Mouse (Mus musculus): Measurements from ENCODE around the gene Itga2b.

The Itga2b gene

DNA sequence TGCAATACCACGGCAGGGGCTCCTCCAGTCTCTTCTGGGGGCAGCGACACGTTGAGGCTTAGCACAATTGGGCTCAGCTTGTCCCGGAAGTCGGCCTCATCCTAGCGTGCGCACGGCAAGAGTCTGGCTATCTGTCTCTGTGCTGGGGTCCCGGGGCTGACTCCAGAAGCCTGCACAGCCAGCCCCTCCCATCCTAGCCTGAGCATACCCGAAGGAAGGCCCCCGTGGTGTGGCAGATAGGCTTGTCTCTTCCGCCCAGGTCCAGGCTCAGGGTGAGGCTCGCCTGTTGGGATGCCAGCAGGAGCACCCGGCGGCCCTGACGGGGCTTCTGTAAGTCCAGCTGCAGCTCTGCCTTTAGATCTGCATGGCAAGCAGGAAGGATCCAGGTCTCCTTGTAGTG is 9.4 kb downstream of the Itga2b start:
- in situ Hi-C loops (cut with MboI, MseI): no loop called here

DNA sequence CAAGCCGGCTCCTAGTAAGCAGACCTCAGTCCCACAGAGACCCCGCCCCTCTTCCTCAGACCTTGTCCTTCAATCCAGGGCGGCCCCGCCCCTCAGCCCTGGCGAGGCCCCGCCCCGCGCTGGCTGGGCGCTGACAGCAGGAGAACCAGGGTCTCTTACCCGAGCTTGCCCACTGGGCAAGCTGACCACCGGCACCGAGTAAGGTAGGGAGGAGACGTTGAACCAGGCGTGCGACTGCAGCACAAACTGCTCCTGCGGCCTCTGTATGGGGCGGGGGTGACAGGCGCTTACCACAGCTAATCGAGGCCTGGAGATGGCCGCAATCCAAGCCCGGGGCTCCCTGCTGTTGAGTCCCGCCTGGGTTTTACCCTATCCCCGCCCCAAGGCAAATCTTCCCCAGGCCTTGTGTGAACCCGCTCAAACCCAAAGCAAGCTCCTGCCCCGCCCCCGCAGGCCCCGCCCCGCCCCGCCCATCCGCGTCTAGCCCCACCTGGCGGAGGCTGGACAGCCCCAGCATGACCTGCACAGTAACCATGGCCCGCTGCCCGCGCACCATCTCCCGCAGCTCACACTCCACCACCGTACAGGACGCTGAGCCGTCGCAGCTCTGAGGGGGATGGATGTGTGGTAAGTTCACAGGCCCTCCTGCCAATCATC is 14.1 kb downstream of the Itga2b start:
- in situ Hi-C loops (cut with MboI, MseI): loop anchor here (10.0 kb wide), 1 partner anchor 1201 kb away; the partner anchor contains the start of gene Vps25

DNA sequence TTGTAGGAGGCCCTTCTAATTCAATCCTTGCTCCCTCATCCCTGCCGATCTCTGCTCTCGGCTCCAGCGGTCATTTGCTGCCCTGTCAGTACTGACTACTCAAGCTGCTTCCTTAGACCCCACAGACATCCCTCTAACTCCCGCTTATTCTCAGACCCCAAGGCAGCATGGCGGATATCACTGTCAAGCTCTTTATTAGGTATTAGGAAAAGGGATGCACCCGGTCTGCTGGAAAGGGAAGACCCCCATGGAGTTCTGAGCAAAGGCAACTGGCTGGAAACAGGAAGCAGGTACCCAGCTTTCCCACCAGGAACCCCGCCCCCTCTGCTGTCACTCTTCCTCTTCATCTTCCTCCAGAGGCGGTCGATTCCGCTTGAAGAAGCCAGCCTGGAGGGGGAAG is 16.8 kb downstream of the Itga2b start:
- in situ Hi-C loops (cut with MboI, MseI): loop anchor here (10.0 kb wide), 1 partner anchor 1198 kb away; the partner anchor contains the start of gene Vps25

DNA sequence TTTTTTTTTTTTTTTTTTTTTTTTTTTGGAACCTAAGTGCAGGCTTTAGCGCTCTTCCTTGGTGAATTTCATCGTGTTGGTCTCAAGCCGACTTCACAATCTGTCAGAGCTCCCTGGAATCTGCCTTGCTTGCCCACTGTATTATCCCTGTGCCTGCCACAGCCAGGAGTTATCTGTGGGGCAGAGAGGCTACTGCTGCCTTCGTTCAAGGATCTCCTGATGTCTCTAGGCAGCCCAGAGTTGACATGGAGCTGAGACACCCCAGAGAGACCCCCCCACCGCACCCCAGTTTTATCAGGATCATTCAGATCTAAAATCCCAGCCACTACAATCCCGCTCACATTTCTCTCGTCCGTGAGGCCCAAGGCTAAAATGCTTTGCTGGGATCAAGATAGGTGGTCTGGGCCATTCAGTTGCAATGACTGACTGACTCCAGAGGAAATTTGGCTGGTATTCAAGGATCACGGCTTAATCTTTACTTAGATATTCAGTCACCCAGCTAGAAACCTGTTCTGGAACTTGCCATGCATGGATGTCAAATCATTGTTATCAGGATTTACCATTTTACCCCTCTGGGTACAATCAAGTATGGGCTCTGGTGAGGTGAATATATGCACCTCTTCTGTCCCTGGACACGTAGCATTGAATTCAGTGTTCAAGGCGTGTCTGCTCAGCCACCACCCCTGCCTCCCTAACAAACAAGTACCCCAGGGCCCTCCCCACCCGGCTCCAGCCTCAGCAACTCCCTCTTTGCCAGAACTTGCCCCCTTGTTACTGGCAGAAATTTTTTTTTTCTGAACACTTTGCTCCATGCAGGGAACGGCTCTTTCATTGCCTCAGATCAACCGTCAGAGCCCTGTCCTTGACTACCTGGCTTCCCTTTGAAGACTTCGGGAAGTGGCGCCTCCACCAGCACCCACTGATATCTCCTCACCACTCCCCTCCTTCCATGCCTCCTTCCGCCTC is 20.6 kb downstream of the Itga2b start:
- in situ Hi-C loops (cut with MboI, MseI): loop anchor here (10.0 kb wide), 1 partner anchor 1195 kb away; the partner anchor contains the start of gene Vps25

DNA sequence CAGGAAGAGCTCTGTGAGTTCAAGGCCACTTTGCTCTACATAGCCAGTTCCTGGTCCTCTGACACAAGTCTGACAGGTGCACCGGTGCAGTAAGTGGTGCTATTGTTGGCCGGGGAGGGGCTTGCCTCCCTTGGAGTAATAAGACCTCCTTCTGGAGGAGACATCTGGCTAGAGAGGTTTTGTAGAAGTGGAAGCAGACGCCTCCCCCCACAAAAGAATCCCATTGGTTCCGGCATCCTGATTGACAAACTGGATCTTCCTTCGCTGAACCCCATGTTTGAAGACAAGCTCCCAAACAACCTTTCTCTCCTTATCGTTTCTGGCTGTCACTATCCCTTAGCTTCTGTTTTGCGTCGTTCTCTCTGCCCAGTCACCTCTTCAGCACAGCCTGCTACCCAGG is 21.6 kb downstream of the Itga2b start:
- in situ Hi-C loops (cut with MboI, MseI): no loop called here

DNA sequence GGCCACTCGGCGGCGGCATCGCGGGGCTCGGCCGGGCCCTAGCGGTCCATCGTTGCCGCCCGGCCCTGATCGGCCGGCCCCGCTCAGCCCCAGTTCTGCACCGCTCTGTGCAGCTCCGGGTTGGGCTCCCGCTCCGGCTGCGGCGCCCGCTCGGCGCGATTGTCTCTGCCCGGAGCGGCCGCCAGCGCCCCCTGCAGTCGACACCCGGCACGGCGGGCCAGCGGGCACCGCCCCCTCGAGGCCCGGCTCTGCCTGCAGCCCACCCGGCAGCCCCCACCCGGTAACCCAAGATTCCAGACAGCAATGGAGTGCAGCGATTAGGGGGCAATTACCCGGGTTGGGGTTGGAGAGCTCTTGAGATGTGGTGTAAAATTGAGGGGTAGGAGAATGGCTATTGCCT is 22.4 kb downstream of the Itga2b start, which contains the start of gene Fam171a2:
Fam171a2 (minus strand) TSS at position 186 of the 400 bp plus-strand sequence.
- in situ Hi-C loops (cut with MboI, MseI): no loop called here

DNA sequence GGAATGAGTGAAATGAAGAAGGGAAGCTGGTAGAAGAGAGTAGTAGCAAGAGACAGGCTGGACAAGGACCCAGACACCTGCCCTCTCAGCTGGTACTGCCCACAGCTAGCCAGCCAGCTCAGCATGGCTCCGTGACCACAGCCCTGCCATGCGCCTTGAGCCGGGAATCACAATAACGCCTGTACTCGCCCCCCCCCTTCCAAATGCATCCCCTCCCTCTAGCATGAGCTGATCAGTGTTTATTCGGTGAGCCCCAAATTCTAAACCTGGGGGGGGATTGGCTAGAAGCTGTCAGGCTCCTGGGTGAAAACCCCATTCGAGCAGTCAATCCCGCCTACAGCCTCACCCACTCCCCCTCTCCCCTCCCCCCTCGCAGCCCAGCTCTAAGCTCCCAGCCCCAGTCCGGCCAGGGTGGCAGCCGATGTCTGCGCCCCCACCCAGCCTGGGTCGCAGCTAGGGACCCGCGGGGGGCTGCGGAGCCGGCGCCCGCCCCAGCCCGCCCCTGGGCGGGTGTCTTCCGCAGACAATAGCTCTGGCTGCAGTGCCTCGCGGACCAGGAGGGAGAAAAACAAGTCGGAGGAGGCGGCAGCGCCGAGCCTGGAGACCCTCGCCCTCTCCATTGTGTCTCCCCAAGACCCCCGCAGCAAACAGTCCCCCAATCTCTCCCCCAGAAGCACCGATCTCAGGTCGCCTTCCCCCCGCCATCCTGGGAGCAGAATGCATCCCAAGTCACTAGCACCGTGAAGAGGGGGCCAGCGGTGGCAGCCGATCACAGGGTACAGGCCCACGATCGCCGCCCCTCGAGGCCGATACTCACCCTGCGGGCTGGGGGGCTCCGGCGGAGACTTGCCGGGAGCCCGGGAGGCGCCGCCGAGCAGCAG is 23.1 kb downstream of the Itga2b start:
- in situ Hi-C loops (cut with MboI, MseI): no loop called here

DNA sequence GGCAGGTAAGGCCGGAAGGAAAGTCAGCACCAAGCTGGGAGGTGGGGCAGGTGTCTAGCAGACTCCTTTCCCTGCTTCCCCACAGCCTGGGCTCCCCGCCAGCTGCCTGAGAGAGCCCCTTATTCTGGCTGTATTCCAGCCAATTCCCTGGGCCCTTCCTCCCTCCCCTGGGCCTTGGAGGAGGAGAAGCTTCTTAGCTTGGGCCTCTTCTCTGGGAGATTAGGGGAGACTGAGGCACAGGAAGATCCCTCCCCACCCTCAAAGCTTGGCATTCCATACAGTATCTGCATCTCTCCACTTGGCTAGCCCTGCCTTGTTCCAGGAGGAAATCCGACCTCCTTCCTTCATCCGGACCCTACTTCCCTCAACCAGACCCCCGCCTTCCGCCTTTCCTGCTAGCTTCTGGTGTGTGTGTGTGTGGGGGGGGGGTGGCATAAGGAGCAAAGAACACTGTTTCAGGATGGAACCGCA is 24.0 kb downstream of the Itga2b start:
- in situ Hi-C loops (cut with MboI, MseI): no loop called here

DNA sequence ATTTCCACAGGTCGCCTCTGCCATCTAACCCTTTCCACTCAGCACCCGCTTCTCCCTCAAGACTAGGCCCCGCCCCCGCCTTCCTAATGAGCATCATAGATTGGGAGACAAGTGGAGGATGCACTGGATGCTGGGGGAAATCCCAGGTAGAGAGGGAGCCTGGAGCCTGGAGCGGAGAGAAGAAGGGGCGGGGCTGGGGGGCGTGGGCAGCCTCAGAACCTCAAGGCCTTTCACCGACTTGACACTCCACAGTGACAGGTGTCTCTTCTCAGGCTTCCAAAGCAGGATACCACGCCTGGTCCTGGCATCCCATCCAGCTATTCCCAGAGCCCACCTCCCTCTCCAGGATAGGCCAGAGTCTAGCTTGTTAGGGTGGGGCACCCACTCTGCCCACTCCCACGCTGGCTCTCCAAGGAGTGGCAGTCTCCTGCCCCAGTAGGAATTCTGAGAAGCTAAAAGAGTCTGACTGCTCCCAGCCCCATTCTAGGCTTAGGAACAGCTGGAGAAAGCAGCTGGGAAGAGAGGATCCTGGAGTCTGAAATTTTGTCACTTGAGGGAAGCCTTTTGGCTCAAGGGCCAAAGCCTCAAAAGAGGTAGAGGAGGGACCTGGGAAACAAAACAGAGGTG is 24.5 kb downstream of the Itga2b start:
- in situ Hi-C loops (cut with MboI, MseI): no loop called here

DNA sequence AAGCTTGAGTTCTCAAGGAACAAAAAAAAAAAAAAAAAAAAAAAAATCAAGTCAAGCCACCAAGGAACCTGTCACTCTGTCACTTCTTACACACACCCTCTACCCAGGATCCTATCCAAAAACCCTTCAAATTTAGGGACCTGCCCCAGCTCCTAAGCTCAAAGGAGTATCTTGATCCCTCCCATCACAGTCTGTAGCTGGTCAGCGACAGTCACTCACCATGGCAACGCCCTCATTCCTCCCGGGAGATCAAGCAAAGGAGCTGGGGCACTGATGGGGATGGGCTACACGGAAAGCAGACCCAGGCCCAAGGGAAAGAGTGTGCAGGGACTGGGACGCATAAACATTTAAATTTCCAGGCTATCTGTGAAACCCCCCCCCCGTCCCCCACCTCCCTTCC is 25.1 kb downstream of the Itga2b start:
- in situ Hi-C loops (cut with MboI, MseI): no loop called here

DNA sequence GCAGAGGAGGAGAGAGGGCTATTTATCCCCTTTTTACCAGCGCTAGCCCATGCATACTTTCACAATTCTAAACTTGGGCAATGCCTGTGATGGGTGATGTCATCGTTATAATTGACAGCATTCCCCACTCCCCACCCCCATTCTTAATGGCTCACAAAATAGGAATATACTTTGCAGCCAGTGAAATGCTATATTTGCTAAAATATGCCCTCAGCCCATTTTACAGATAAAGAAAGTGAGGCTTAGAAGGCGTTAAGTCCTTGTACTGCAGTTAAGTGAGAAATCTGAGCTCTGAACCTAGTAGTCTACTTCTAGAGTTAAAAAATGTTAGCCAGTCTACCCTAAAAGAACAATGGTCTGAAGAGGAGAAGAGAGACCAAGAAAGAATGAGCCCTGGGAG is 25.6 kb downstream of the Itga2b start:
- in situ Hi-C loops (cut with MboI, MseI): no loop called here

DNA sequence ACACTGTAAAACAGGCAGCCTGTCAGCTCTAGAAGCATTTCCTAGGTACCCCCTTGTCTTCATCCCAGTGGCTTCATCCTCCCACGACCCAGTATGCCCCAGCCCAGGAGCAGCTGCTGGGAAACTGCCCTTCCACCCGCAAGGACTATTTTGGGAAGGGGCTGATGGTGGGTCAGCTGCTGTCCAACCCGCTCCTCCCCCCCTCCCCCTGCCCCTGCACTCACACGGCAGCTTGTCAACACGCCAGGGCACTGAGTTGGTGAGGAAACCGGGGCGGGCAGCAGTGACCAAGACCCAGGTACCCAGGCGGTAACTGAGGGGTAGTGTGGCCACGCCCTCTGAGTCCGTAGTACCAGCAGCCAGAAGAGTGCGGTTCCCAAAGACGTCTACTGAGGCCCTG is 26.2 kb downstream of the Itga2b start:
- in situ Hi-C loops (cut with MboI, MseI): no loop called here

DNA sequence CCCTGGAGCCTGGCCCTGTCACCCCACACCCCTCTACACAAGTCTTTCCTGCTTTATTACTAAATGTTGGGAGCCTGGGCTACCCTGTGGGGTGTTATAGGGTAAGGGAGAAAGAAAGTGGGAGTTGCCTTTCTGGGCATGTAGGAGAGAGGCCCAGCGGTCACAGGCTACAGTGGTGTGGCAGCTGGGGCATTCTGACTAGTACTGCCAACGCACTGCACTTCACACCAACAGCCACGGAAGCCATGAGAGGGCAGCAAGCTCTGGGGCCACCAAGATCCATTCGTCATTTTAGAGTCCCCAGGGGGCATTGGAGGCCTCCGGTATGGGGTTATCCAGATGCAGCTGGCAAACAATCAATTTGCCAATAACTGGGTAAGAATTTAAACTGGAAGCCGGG is 27.8 kb downstream of the Itga2b start:
- in situ Hi-C loops (cut with MboI, MseI): no loop called here

DNA sequence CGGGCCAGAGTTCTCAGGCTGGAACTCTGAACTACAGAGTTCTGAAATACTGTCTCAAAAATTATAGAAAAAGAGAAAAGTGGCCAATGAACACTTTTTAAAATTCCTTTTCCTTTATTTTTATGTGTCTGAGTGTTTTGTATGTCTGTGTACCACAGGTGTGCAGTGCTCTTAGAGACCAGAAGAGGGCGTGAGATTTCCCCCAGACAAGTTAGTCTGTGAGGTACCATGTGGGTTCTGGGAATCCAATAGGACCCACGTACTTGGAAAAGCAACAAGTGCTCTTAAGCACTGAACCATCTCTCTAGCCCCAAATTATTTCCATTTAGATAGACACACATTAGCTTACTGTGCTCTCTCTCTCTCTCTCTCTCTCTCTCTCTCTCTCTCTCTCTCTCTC is 28.5 kb downstream of the Itga2b start:
- in situ Hi-C loops (cut with MboI, MseI): no loop called here

DNA sequence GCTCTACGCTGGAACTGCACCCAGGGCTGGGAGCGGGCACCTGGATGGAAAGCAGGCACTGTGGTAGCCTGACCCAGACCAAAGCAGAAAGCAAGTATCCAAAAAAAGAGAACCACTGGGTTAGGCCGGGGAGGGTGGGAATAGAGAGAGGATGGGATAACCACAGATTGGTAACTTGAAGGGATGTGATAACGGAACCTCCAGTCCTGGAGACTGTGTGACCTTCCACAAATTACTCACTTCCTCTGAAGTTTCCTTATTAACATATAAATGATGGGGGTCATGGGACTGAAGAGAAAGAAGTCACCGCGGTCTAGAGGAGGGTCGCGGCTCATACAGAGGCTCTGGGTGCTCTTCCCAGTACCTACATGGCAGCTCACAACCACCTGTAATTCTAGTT is 29.7 kb downstream of the Itga2b start:
- in situ Hi-C loops (cut with MboI, MseI): no loop called here

DNA sequence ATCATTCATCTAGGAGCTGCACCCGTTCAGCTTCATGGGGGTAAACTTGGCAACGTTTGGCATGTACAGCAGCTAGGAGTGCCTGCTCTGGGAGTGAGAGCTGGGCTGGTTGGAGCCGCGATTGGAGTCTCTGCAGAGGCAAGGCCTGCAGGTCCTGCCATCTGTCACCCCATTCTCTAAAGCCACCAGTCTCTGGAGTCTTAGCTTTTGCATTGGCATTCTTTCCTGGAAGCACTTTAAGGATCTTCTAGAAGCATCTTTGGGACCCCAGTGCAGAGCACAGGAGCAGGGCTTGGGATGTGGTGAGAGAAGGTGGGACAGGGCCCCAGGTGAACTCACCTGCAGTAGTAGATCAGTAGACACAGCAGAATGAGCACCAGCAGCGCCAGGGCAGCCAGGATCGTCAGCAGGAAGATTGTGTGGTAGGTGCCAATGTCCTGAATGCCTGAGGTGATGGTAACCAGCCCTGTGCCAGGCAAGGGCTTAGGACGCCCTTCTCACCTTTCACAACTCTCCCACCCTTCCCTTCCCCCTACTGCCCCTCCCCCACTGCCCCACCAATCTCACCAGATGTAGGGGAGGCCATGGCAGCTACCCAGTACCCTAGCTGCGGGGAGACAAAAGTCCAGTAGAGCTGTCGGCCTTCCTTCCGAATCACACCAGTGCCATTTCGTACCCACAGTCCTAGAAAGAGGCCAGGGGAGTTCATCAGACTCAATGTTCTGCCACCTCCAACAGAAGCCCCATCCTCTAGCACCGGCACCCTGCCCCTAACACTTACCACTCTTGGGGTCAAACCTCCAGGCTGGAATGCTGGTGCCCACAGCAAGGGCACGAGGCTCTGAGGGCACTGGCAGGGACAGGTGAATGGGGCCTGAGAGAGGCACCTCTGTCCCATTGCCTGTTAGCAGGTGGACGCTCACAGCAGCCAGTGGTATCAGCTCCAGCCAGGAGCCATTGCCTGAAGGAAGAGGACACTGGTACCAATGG is 30.5 kb downstream of the Itga2b start:
- in situ Hi-C loops (cut with MboI, MseI): no loop called here

DNA sequence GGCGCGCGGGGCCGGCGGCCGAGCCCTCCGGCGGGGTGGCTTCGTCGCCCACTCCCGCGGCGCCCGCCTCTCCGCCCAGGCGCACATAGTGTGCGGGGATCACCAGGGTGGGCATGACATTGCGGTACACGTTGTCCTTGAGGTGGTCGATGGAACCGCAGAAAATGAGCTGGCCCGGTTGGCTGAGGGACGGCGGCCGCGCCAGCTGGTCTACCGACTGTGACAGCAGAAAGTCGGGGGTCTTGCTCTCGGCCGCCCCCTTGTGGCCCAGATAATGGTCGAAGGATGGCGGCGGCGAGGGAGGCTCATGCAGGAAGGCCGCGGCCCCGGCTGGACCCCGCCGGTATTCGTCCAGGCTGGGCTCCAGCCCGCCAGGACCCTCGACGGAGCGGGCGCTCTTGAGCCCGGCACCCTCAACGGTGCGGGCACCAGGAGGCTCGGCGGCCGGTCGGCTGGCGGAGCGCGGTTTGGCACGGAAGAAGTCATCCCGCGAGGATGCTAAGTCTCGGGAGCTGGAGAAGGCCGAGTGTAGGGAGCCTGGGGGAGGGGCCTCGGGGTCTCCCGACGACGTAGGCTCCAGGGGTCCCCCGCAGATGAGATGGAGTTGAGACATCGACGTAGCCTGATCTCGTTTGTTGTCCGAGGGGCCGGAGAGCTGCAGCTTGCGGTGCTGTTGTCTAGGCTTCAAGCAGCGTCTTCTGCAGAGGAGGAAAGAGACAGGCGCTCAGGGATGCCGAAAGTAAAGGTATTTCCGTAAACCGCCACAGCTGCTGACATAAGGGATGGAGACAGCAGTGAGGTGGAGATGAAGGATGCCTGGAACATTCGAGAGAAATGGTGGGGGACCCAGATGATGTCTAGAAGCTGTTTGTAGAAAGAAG is 31.5 kb downstream of the Itga2b start:
- in situ Hi-C loops (cut with MboI, MseI): no loop called here

DNA sequence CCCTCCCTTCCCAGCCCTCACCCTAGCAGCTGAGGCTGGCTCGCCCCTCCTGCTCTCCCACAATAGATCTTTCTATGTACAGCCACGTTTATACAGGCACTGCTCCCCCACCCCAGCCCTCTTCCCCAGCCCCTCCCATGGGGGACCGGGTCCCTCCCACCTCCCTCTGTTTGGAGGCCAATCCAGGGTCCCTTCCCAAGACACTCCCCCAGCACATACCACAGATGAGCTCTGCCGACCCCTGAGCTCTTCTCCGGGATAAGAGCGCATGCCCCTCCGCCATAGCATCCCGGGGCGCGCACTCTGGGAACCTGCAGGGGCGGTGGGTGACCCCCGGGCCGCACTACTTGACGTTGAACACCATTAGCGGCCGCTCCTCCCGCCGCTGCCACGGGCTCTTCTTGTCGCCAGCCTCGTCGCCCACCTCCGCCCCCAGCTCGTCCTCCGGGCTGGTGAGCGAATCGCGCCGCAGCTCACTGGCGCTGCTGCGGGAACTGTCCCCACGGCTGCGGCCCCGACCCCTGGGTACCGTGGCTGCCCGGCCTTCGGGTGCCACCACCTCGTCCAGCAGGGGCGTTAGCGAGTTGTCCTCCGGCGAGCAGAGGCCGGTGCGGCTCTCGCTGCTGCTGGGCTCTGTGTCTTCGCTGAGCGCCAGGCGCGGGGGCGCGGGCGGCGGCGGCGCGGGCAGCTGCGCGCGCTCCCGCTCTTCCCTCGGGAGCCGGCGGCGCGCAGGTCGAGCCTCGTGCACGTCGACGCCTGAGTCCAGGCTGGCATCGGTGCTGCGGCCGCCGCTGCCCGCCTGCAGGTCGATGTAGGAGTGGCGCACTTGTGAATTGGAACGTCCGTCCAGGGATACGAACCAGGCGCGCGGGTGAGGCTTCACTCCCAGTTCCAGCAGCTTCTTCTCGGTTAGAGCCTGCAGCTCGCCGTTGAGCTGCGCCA is 32.5 kb downstream of the Itga2b start:
- in situ Hi-C loops (cut with MboI, MseI): no loop called here
